Mouse (Mus musculus): ENCODE measurements around the gene Ank. TPM values are rescaled to one million over a fixed set of nuclear protein-coding genes. Genes with fewer than 3 reads are reported as not detected.
A peak's percentile ranks its signal among the peaks of the same experiment; 100 is the strongest.

The Ank gene
- 225 and 231 TPM in 2 replicates for polyA plus RNA-seq (2012; rRNA removed)

DNA sequence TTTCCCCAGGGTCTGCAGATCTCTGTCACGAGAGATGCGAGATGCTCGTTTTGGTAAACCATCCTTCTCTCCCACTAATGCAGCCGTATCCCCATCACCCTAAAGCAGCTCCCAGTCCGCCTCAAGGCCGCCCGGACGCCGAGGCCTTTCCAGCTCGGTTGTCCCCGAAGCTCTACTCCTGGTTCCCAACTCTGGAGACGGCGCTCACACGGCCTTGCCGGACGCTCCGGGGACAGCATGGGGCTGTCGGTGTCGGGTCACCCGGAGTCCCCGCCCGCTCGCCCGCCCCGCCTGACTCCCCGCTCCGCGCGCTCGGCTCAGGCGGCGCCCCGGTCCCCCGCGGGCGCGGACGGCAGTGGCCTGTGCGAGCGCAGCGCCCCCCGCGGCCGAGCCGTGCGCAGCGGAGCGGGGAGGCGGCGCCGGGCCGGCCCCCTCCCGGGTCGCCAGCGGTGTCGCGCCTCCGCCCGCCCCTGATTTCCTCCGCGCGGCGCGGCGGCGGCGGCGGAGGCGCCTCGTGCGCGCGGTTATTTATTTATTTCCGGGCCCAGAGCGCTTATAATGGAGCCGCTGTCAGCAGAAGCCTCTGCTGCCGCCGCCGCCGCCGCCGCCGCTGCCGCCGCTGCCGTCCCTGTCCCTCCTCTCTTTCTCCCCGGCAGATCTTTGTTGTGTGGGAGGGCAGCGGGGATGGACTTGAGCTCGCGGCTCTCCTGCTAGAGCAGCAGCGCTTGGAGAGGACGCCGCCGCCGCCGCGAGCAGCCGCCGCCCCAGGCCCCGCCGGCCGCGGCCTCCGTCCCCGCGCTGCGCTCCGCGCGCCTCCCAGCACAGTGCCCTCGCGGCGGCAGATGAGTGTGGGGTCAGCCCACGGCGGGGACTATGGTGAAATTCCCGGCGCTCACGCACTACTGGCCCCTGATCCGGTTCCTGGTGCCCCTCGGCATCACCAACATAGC, at the start of gene Ank:
Gene Ank, plus strand, starts transcription at position 547 of the 950 bp plus-strand sequence.
- H3K4me3 ChIP-seq (ENCODE audit: insufficient read depth, low read length): peak within 1 kb of the TSS; percentile 99
- TF ChIP-seq POLR2A (IDR thresholded peaks at IDR 0.05; ENCODE audit: extremely low read depth, insufficient read depth, low read length) (no peak), CTCF (IDR thresholded peaks at IDR 0.05; ENCODE audit: extremely low read depth, insufficient read depth, low read length) (no peak)
- H3K4me1 ChIP-seq (ENCODE audit: control insufficient read depth, insufficient read depth, low read length): peaks cover 10% of the 10 kb centered on the region
- H3K27ac ChIP-seq (ENCODE audit: insufficient read depth, low read length): peak within 1 kb of the TSS; percentile 100

DNA sequence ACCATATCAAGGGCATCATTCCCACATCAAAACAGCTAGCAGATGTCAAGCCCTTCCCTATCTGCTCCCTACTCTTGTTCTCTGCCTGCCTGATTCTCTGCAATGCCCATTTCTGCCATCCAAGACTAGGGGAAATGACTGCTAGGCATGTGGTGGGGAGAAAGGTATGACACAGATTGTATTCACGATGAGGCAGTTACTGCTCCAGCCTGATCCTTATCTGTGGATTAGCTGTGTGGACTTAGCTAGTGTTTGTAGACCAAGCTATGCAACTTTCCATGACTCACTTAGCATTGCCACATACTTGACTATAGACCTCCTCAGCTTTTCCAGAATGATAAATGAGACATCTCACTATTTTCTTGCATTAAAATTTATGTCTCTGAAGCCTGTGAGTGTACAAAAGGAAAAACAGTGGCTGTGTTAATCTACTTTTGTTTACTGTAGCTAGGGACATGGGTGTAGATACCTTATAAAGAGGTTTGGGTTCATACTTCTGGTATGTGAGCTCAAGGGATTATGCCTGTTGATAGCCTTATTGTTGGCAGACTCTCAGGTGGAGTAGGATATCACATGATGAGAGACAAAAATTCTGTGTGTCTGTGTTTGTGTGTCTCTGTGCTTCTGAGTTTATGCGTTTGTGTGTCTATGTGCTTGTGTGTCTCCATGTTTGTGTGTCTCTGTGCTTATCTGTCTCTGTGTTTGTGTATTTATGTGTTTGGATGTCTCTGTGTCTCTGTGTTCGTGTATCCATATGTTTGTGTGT, 47.7 kb upstream of the Ank start:
- H3K4me3 ChIP-seq (ENCODE audit: insufficient read depth, low read length): no peak overlapping the region
- no peak for TF ChIP-seq POLR2A (IDR thresholded peaks at IDR 0.05; ENCODE audit: extremely low read depth, insufficient read depth, low read length)
- no peak for TF ChIP-seq CTCF (IDR thresholded peaks at IDR 0.05; ENCODE audit: extremely low read depth, insufficient read depth, low read length)
- H3K4me1 ChIP-seq (ENCODE audit: control insufficient read depth, insufficient read depth, low read length): no peaks in the 10 kb centered on the region
- H3K27ac ChIP-seq (ENCODE audit: insufficient read depth, low read length): no peak overlapping the region

DNA sequence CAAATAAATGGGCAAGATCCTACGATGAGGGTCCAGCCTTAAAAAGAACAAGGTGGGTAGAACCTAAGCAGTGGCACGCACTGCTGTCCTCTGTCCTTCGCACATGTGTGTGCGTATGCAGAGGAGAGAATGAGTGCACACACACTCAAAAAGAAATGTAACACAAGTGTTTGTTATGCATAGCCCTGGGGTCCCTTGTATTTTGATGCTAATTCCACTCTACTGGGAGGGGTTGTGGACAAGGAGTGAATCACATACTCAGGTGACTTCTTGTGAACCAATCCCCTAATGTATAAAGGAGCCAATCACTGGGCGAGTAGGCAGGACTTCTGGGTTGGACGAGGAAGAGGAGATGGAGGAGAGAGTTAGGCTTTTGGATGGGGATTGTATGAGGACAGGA, 44.9 kb upstream of the Ank start:
- no peaks in the 10 kb centered on the region for H3K4me1 ChIP-seq (ENCODE audit: control insufficient read depth, insufficient read depth, low read length)
- TF ChIP-seq POLR2A (IDR thresholded peaks at IDR 0.05; ENCODE audit: extremely low read depth, insufficient read depth, low read length) (no peak), CTCF (IDR thresholded peaks at IDR 0.05; ENCODE audit: extremely low read depth, insufficient read depth, low read length) (no peak)
- no peak overlapping the region for H3K27ac ChIP-seq (ENCODE audit: insufficient read depth, low read length)
- no peak overlapping the region for H3K4me3 ChIP-seq (ENCODE audit: insufficient read depth, low read length)

DNA sequence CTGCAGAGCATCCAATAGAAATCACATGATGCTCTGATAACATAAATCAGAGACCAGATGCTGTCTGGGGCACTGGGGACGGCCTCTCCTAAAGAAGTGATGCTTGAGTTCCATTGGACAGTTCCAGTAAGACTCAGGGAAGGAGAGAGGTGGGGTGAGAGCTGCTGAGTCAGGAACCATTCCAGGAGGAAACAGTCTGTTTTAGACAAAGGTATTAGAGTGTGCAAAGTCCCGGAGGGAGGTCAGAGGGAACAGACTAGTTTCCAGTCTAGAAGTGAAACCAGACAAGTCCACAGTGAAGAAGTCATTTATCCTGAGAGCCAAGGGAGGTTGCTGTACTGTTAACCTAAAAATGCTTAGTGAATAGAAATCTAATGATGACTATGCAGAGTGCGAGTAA, 38.9 kb upstream of the Ank start:
- TF ChIP-seq CTCF (IDR thresholded peaks at IDR 0.05; ENCODE audit: extremely low read depth, insufficient read depth, low read length): no peak
- no peak for TF ChIP-seq POLR2A (IDR thresholded peaks at IDR 0.05; ENCODE audit: extremely low read depth, insufficient read depth, low read length)
- no peaks in the 10 kb centered on the region for H3K4me1 ChIP-seq (ENCODE audit: control insufficient read depth, insufficient read depth, low read length)
- H3K27ac ChIP-seq (ENCODE audit: insufficient read depth, low read length): no peak overlapping the region
- no peak overlapping the region for H3K4me3 ChIP-seq (ENCODE audit: insufficient read depth, low read length)

DNA sequence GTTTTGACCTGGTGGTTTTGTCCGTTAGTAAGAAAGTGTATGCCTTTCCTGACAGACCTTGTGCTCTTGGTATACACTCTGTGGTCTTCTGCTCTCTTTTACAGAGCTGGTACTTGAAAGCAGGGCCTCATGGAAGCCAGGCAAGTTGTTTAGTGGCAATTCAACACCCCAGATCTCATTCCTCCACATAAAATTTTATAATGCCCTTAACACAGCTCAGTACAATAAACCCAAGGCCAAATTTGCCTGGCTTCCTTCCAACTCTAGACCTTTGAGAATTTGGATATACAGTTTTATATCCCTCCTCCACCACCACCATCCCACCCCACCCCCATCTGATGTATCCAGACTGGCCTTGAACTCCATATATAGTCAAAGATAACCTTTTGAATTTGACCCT, 36.2 kb upstream of the Ank start:
- Histone ChIP-seq H3K4me3 (ENCODE audit: insufficient read depth, low read length) (no peak overlapping the region), H3K4me1 (ENCODE audit: control insufficient read depth, insufficient read depth, low read length) (no peaks in the 10 kb centered on the region), H3K27ac (ENCODE audit: insufficient read depth, low read length) (no peak overlapping the region)
- TF ChIP-seq CTCF (IDR thresholded peaks at IDR 0.05; ENCODE audit: extremely low read depth, insufficient read depth, low read length): no peak
- no peak for TF ChIP-seq POLR2A (IDR thresholded peaks at IDR 0.05; ENCODE audit: extremely low read depth, insufficient read depth, low read length)

DNA sequence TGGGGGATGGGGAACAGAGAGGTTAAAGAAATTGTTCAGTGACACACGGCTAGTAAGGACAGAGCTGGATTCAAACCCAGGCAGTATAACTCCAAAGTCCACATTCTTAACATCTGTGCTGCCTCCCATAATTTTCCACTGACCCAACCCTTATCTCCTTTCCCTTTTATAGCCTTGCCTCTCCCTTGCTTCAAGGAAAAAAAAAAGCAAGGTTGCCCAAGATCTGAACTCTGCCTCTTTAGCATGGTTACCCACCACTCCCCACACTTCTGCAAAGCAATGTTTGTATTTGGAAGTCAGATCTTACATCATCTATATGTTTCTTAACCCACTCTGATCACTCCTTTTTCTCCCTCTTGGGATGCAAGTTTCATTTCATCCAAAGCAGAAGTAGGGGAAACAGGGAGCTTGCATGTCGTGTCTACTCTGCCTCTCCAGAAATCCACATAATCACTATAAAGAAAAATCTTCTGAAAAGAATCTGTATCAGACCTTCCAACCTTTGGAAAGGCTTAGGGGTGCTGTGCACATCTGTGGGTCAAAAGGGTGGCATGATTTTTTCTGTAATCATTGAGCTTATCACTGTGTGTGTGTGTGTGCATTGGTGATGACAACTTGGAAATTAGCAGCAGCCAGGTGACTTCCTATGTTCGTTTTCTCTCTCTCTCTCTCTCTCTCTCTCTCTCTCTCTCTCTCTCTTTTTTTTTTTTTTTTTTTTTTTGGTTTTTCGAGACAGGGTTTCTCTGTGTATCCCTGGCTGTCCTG, 33.4 kb upstream of the Ank start:
- Histone ChIP-seq H3K4me1 (ENCODE audit: control insufficient read depth, insufficient read depth, low read length) (no peaks in the 10 kb centered on the region), H3K4me3 (ENCODE audit: insufficient read depth, low read length) (no peak overlapping the region), H3K27ac (ENCODE audit: insufficient read depth, low read length) (no peak overlapping the region)
- no peak for TF ChIP-seq CTCF (IDR thresholded peaks at IDR 0.05; ENCODE audit: extremely low read depth, insufficient read depth, low read length)

DNA sequence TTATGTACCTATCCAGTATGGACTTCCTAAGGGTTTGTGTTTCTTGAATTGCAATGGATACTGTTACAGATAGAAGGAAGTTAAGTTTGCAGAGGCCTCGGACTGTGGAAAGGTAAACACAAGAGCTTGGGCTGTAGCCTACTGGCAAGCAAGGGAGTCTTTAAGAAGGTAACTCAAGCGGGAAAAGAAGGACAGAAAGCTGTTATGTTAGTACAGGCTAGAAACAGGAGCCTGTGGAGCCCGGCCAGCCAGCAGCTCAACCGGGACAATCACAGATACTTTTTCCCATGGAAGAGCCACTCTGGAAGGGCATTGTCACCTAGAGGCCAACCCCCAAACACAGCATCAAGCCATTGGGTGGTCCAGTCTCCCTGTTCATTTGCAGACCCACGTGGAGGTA, 31.1 kb upstream of the Ank start:
- H3K27ac ChIP-seq (ENCODE audit: insufficient read depth, low read length): no peak overlapping the region
- H3K4me3 ChIP-seq (ENCODE audit: insufficient read depth, low read length): no peak overlapping the region
- H3K4me1 ChIP-seq (ENCODE audit: control insufficient read depth, insufficient read depth, low read length): no peaks in the 10 kb centered on the region
- TF ChIP-seq CTCF (IDR thresholded peaks at IDR 0.05; ENCODE audit: extremely low read depth, insufficient read depth, low read length) (no peak), POLR2A (IDR thresholded peaks at IDR 0.05; ENCODE audit: extremely low read depth, insufficient read depth, low read length) (no peak)

DNA sequence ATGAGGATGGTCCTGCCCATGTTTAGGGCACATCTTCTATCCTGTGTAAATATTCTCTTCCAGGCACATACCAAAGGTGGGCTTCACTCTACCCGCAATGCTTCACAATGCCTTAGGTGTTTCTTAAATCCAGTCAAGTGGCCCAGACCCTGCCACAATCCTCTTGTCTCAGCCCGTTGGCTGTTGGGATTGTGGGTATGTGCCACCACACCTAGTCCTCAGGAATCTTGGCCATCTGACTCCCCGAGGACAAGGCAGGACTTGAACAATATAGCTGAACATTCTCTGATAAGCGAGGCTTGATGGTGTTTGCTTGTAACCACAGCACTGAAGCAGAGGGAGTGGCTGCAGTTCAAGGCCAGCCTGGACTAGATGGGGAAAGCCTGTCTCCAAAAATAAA, 30.3 kb upstream of the Ank start:
- H3K27ac ChIP-seq (ENCODE audit: insufficient read depth, low read length): no peak overlapping the region
- H3K4me1 ChIP-seq (ENCODE audit: control insufficient read depth, insufficient read depth, low read length): no peaks in the 10 kb centered on the region
- H3K4me3 ChIP-seq (ENCODE audit: insufficient read depth, low read length): no peak overlapping the region
- TF ChIP-seq CTCF (IDR thresholded peaks at IDR 0.05; ENCODE audit: extremely low read depth, insufficient read depth, low read length) (no peak), POLR2A (IDR thresholded peaks at IDR 0.05; ENCODE audit: extremely low read depth, insufficient read depth, low read length) (no peak)

DNA sequence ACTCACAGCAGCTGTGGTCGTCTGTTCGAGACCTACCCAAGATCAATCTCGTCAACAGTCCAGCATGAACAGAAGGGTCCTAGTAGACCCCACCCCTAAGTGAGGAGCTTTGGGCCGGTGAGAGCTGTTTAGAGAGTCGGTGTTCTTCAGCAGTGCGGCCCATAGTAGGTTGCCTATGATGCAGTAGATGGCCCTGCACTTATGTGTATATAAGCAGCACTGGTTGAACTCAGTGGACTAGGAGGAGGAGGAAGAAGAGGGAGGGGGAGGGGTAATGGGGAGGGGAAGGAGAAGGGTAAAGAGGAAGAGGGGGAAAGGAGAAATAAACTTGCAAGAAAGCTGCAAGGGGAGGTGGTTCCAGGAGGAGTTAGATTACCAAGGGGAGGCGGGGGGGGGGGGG, 25.4 kb upstream of the Ank start:
- no peak overlapping the region for H3K27ac ChIP-seq (ENCODE audit: insufficient read depth, low read length)
- TF ChIP-seq CTCF (IDR thresholded peaks at IDR 0.05; ENCODE audit: extremely low read depth, insufficient read depth, low read length) (no peak), POLR2A (IDR thresholded peaks at IDR 0.05; ENCODE audit: extremely low read depth, insufficient read depth, low read length) (no peak)
- no peaks in the 10 kb centered on the region for H3K4me1 ChIP-seq (ENCODE audit: control insufficient read depth, insufficient read depth, low read length)
- no peak overlapping the region for H3K4me3 ChIP-seq (ENCODE audit: insufficient read depth, low read length)

Data from cortical plate, adult 2 months (tissue).